Mouse (Mus musculus) olfactory bulb, adult 2 months (tissue): ENCODE data around the gene Zdhhc3. TPM values are rescaled to one million over a fixed set of nuclear protein-coding genes. Genes with fewer than 3 reads are reported as not detected.

Experiments
- H3K27ac ChIP-seq: fragments of 200-500 bp; 2 replicates; pipeline ENCODE4 v1.5.1; 2012; ENCODE audit warnings: low read depth, low read length; ENCODE audit not compliant: insufficient read depth
- H3K4me1 ChIP-seq: fragments of 200-500 bp; 2 replicates; pipeline ENCODE4 v1.6.1; 2012; ENCODE audit warnings: low read length; ENCODE audit not compliant: control insufficient read depth, insufficient read depth
- H3K4me3 ChIP-seq: fragments of 200-500 bp; 2 replicates; pipeline ENCODE4 v1.5.1; 2012; ENCODE audit warnings: mild to moderate bottlenecking, low read depth, low read length, moderate library complexity; ENCODE audit not compliant: insufficient read depth
- CTCF ChIP-seq: fragments of 200-500 bp; IDR thresholded peaks from 2 replicates; pipeline ENCODE4 v1.5.1; 2012; ENCODE audit warnings: low read depth, mild to moderate bottlenecking, low read length, moderate library complexity; ENCODE audit not compliant: insufficient read depth
- POLR2A ChIP-seq: fragments of 200-500 bp; IDR thresholded peaks from 2 replicates; pipeline ENCODE4 v1.6.1; 2012; ENCODE audit warnings: mild to moderate bottlenecking, low read depth, low read length, moderate library complexity; ENCODE audit not compliant: insufficient read depth
- WGBS: fragments of 180-500 bp; shearing (Covaris S2); methylation state at CpG from one replicate; pipeline ENCODE4 v1.1.7; 2018; 5-methylcytosine and 5-hydroxymethylcytosine counted together
- polyA plus RNA-seq: library from polyadenylated mRNA; stranded (reverse); fragments of >200 nt; gene quantifications from 2 replicates; pipeline ENCODE4 v1.2.4, GENCODE M21; 2012; ENCODE audit warnings: low replicate concordance; ENCODE audit not compliant: missing spikeins, insufficient read depth, insufficient read length

Gene Zdhhc3
- polyA plus RNA-seq, 1 experiment: not detected

GRCm38 (mm10) chr9:123150241-123151020 is 37.4 kb upstream of the Zdhhc3 start, which contains the start of gene Clec3b:
TSS of gene Clec3b (plus strand) at chr9:123150946.
- 73% methylated on average over 5 of the region's 5 CpGs for WGBS
- Histone ChIP-seq H3K4me3 (no peak within 1 kb of the TSS), H3K4me1 (no peaks in the 10 kb centered on the region), H3K27ac (no peak within 1 kb of the TSS)
- TF ChIP-seq POLR2A: no peak
- TF ChIP-seq CTCF: no peak

DNA sequence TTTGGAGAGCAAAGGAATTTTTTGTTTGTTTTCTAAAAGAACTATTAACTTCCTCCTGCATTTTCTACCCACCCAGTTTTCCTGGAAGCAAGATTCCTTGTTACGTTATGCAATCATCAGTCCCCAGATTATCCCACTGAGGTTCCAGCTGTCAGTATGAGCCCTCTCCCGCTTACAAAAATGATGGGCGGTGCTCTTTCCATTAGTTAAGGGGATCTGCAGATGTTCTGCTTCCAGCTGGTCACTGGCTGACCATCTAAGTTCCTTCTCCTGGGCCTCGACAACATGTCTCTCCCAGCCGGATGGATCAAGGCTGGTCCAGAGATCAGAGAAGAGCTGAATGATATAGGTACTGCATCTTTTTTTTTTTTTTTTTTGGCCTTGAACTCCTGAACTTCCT is 35.4 kb upstream of the Zdhhc3 start:
- H3K27ac ChIP-seq: no peak overlapping the region
- no peak overlapping the region for H3K4me3 ChIP-seq
- TF ChIP-seq POLR2A: no peak
- TF ChIP-seq CTCF: no peak
- H3K4me1 ChIP-seq: no peaks in the 10 kb centered on the region
- 81% methylated on average over 5 of the region's 5 CpGs for WGBS

GRCm38 (mm10) chr9:123139887-123140614 is 27.0 kb upstream of the Zdhhc3 start:
- TF ChIP-seq CTCF: no peak
- no peak for TF ChIP-seq POLR2A
- 49% methylated on average over 4 of the region's 4 CpGs for WGBS
- H3K27ac ChIP-seq: no peak overlapping the region; the same call in 1 of the 2 replicates

DNA sequence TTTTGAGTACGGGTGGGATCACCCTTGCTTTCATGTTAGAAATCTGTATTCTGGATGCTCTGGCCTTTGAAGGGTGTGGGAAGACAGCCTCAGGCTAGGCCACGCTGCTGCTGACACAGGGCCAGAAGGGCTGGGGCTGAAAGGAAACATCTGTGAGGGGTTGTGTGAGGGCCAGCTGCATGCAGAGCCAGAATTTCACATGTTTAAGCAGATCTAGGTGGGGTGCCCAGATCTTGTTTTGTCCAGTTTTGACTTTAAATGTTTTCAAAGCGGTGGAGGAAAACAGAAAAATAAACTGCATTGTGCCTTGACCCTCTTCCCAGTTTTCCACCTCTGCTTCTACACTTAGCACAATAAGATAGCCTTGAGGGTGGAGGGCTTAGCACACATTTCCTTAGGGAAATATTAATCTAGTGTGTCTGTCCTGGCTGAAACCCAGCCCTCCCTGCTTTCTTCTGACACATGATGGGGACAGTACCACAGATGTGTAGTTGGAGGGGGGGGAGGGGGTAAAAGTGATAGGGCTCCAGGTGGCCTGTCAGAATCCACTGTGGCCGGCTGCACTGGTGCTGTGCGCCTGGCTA is 26.0 kb upstream of the Zdhhc3 start:
- no peak for TF ChIP-seq CTCF
- no peak for TF ChIP-seq POLR2A
- 66% methylated on average over 5 of the region's 5 CpGs for WGBS
- Histone ChIP-seq H3K4me3 (no peak overlapping the region), H3K27ac (no peak overlapping the region), H3K4me1 (peaks cover 6% of the 10 kb centered on the region; the same call in 1 of the 2 replicates)

More at GRCm38 (mm10) chr9:123139887-123140614, 27.0 kb upstream of the Zdhhc3 start:
- Histone ChIP-seq H3K4me1 (peaks cover 6% of the 10 kb centered on the region; the same call in 1 of the 2 replicates), H3K4me3 (no peak overlapping the region)

- 68% methylated on average over 7 of the region's 7 CpGs for WGBS
- TF ChIP-seq CTCF (no peak), POLR2A (no peak)
- Histone ChIP-seq H3K4me1 (peaks cover 6% of the 10 kb centered on the region; the same call in 1 of the 2 replicates), H3K4me3 (no peak overlapping the region), H3K27ac (no peak overlapping the region)
Measured at GRCm38 (mm10) chr9:123136953-123137682, 24.1 kb upstream of the Zdhhc3 start.

DNA sequence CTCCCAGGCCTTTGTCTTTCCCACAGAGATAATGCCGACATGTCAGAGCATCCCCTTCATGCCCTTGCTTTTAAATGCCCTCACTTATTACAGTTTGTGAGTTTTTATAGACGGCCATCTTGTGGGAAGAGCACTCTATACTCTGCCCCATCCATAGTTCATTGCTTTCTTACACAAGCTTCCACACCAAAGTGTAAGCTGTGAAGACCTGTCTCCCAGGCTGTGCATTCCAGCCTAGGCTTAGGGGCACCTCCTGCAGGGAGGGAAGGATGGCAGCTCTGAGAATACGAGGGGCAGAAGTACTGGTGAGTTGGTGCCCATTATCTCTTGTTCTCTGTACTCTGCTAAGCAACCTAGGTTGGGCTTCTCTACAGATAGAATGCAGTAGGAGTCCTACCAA is 20.0 kb upstream of the Zdhhc3 start:
- 89% methylated on average over 3 of the region's 3 CpGs for WGBS
- TF ChIP-seq POLR2A: no peak
- no peak for TF ChIP-seq CTCF
- no peak overlapping the region for H3K4me3 ChIP-seq
- H3K27ac ChIP-seq: no peak overlapping the region
- peaks cover 3% of the 10 kb centered on the region; the same call in 1 of the 2 replicates for H3K4me1 ChIP-seq

DNA sequence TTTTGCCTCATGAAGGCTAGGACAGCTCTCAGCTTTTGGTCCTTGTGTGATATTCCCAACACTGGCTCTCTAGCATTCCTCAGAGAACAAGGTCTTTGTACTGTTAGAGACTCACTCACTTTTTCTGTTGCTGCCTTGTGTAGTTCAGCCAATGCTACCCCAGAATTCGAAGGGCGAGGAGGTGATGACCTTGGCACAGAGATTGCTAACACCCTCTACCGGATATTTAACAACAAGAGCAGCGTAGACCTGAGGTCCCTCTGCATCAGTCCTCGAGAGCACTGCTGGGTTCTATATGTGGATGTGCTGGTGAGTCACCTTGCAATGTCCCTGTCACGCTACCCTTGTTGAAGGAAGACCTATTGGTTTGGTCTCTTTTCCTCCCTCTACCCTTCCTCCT is 14.7 kb upstream of the Zdhhc3 start:
- TF ChIP-seq POLR2A: no peak
- no peak for TF ChIP-seq CTCF
- Histone ChIP-seq H3K4me3 (no peak overlapping the region), H3K27ac (no peak overlapping the region), H3K4me1 (no peaks in the 10 kb centered on the region)
- WGBS: 90% methylated on average over 6 of the region's 6 CpGs

DNA sequence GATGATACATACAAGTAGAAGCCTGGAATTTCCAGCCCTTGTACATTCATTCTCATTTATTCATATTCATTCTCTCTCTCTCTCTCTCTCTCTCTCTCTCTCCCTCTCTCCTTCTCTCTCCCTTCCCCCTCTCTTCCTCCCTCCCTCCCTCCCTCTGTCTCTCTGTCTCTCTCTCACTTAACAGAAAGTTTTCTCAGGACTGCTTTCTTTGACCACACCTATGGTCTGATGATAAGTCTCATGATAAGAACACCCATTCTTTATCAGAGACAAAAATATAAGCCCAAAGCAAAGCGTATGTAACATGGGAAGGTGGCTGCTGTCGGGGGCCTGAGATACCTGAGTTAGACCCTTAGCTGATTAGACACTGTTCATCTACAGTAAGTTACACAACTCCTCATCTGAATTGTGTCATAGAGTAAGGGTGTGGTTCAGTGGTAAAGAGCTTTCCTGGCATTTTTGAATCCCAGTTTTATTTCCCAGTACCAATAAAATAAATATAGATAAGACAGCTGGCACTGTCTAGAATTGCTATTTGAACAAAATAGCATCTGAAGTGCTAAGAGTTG is 11.5 kb upstream of the Zdhhc3 start:
- TF ChIP-seq CTCF (no peak), POLR2A (no peak)
- Histone ChIP-seq H3K27ac (no peak overlapping the region), H3K4me1 (no peaks in the 10 kb centered on the region), H3K4me3 (no peak overlapping the region)
- 93% methylated on average over 2 of the region's 2 CpGs for WGBS
